Mouse (Mus musculus) small intestine, adult 2 months (tissue): ENCODE results near the gene Rpa2. TPM values are rescaled to one million over a fixed set of nuclear protein-coding genes. Genes with fewer than 3 reads are reported as not detected.
A peak's percentile ranks its signal among the peaks of the same experiment; 100 is the strongest.
"Not testable (repeated sequence)": the region's sequence is repeated elsewhere in the genome, so short reads cannot be mapped to it uniquely, and the experiment has no call there.

Experiments used
- H3K27ac ChIP-seq: fragments of 200-500 bp; 2 replicates; pipeline ENCODE4 v1.5.1; 2012; ENCODE audit warnings: low read depth, low read length, control low read depth, inconsistent platforms; ENCODE audit not compliant: insufficient read depth
- H3K27me3 ChIP-seq: fragments of 200-500 bp; 2 replicates; pipeline ENCODE4 v1.6.1; 2012; ENCODE audit warnings: mild to moderate bottlenecking, moderate library complexity, low read length, inconsistent platforms; ENCODE audit not compliant: control insufficient read depth, insufficient read depth
- H3K36me3 ChIP-seq: fragments of 200-500 bp; 2 replicates; pipeline ENCODE4 v1.6.1; 2012; ENCODE audit warnings: mild to moderate bottlenecking, low read length, control low read depth, inconsistent platforms; ENCODE audit not compliant: control insufficient read depth, insufficient read depth
- H3K4me1 ChIP-seq: fragments of 200-500 bp; 2 replicates; pipeline ENCODE4 v1.6.1; 2012; ENCODE audit warnings: low read length, inconsistent platforms, mixed read lengths; ENCODE audit not compliant: control insufficient read depth, insufficient read depth, insufficient read length
- H3K4me3 ChIP-seq: fragments of 200-500 bp; 2 replicates; pipeline ENCODE4 v1.5.1; 2012; ENCODE audit warnings: low read depth, mild to moderate bottlenecking, control low read depth, inconsistent platforms, low read length, moderate library complexity
- CTCF ChIP-seq: fragments of 200-500 bp; IDR thresholded peaks from 2 replicates; pipeline ENCODE4 v1.5.1; 2012; ENCODE audit warnings: low read depth, mild to moderate bottlenecking, control low read depth, inconsistent platforms, low read length, moderate library complexity, mixed read lengths; ENCODE audit not compliant: insufficient replicate concordance, insufficient read length; ENCODE audit errors: extremely low read depth
- POLR2A ChIP-seq: fragments of 200-500 bp; IDR thresholded peaks from 2 replicates; pipeline ENCODE4 v1.6.1; 2012; ENCODE audit warnings: low read depth, mild to moderate bottlenecking, control low read depth, inconsistent platforms, low read length, moderate library complexity
- WGBS: fragments of 180-500 bp; shearing (Covaris S2); methylation state at CpG from one replicate; pipeline ENCODE4 v1.1.7; 2018; 5-methylcytosine and 5-hydroxymethylcytosine counted together
- polyA plus RNA-seq: library from polyadenylated mRNA; depleted of rRNA; stranded (reverse); fragments of >200 nt; gene quantifications from 2 replicates; pipeline ENCODE4 v1.2.3, GENCODE M21; 2012

Rpa2 gene
- polyA plus RNA-seq, 1 experiment = 8.7 TPM

GRCm38 (mm10) chr4:132763125-132763524 is 5.0 kb upstream of the Rpa2 start:
- H3K36me3 ChIP-seq, H3K4me3 ChIP-seq, H3K27me3 ChIP-seq: not testable (repeated sequence)
- peak; percentile 37; the same call in 1 of the 2 replicates for TF ChIP-seq CTCF
- 81% methylated on average over 3 of the region's 3 CpGs for WGBS
- peaks cover 21% of the 10 kb centered on the region for H3K4me1 ChIP-seq
- peak overlapping the region; percentile 80 for H3K27ac ChIP-seq

- H3K4me1 ChIP-seq = no peaks in the 10 kb centered on the region
- peaks cover 45% of the 10 kb centered on the region for H3K36me3 ChIP-seq
These were observed 3.6 kb downstream of the Rpa2 start for GRCm38 (mm10) chr4:132771776-132772175.

DNA sequence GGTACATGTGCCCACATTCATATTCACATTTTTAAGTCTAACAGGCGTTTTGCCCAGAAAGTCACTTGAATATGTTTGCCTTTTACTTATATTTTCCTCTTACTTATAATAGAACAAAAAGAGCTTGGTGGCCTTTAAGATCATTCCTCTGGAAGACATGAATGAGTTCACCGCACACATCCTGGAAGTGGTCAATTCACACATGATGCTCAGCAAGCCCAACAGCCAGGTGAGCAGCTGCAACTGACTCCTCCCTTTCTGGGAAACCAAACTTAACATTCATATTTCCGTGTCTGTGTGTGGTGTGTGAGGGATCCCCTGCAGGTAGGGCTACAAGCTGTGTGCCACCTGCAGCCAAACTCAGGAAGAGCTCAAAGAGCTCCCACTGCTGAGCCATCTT is 6.8 kb downstream of the Rpa2 start:
- peaks cover 62% of the 10 kb centered on the region for H3K36me3 ChIP-seq

More at GRCm38 (mm10) chr4:132771776-132772175, 3.6 kb downstream of the Rpa2 start:
- Histone ChIP-seq H3K4me3 (no peak overlapping the region), H3K27ac (no peak overlapping the region), H3K27me3 (no peaks in the 10 kb centered on the region)
- no peak for TF ChIP-seq POLR2A
- no peak for TF ChIP-seq CTCF
- WGBS = 88% methylated on average over 9 of the region's 9 CpGs

GRCm38 (mm10) chr4:132776764-132777163 is 8.6 kb downstream of the Rpa2 start:
- Histone ChIP-seq H3K4me3 (no peak overlapping the region), H3K36me3 (peaks cover 54% of the 10 kb centered on the region), H3K27ac (no peak overlapping the region), H3K27me3 (no peaks in the 10 kb centered on the region), H3K4me1 (peaks cover 8% of the 10 kb centered on the region; the same call in 1 of the 2 replicates)
- TF ChIP-seq CTCF = peak; percentile 60; the same call in 1 of the 2 replicates
- TF ChIP-seq POLR2A = no peak
- WGBS = 77% methylated on average over 5 of the region's 5 CpGs

More for the DNA sequence above, 6.8 kb downstream of the Rpa2 start:
- 68% methylated on average over 3 of the region's 3 CpGs for WGBS
- Histone ChIP-seq H3K27ac (no peak overlapping the region), H3K4me3 (no peak overlapping the region), H3K27me3 (no peaks in the 10 kb centered on the region), H3K4me1 (0 out of 2 replicates have a peak, but pooled peaks cover 2% of the 10 kb centered on the region)
- TF ChIP-seq POLR2A (no peak), CTCF (no peak)

DNA sequence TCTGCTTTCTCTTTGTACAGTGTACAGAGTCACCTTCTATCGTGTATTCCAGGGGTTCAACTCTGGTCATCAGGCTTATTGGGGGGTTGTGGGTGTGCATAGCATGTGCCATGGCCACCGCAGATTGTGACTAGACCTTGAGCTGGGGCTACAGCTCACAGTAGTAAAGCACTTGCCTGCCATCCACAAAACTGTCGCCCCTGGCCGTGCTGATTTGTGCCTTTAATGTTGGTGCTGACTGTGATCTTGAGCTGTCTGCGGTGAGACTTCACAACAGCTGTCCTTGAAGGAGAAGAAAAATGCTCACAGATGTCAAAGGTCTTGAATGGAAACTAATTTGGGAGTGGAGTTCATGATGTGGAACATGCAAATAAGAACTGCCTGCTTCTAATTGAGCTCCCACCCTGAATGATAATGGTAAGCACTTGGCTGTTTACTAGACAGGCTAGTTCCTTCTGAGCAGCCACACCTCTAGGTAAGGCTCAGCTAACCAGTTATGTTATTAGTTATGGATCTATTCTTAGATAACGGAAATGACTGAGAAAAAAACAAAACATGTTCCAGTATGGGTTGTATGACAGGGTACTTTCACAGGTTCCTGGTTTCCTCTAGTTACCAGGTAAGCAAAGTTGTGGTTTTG is 10.6 kb downstream of the Rpa2 start:
- Histone ChIP-seq H3K4me3 (no peak overlapping the region), H3K27ac (no peak overlapping the region), H3K36me3 (peaks cover 43% of the 10 kb centered on the region), H3K27me3 (no peaks in the 10 kb centered on the region), H3K4me1 (peaks cover 8% of the 10 kb centered on the region; the same call in 1 of the 2 replicates)
- WGBS = 90% methylated on average over 6 of the region's 6 CpGs
- no peak for TF ChIP-seq POLR2A
- no peak for TF ChIP-seq CTCF

DNA sequence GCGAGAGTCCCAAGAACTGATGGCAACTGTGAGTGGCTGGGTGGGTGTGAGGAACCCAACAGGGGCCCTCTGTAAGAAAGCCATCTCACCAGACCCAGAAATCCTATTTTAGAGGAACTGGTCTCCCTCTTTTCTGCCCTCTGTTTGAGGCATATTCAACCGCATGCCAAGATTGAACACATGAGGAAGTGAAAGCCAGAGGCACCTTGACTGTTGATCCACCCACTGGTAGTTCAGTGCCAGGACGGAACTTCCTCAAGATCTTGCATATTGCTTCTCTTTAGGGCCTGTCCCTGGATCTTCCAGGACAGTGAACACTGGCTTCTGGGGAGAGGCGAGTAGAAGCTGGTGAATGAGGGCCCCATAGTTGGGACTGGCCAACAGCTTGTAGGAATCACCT is 12.2 kb downstream of the Rpa2 start:
- no peaks in the 10 kb centered on the region for H3K27me3 ChIP-seq
- peaks cover 29% of the 10 kb centered on the region for H3K36me3 ChIP-seq
- TF ChIP-seq POLR2A = no peak
- no peak for TF ChIP-seq CTCF
- no peak overlapping the region for H3K4me3 ChIP-seq
- peaks cover 8% of the 10 kb centered on the region; the same call in 1 of the 2 replicates for H3K4me1 ChIP-seq
- peak overlapping the region; percentile 20; the same call in 1 of the 2 replicates for H3K27ac ChIP-seq
- WGBS = 44% methylated on average over 4 of the region's 4 CpGs

GRCm38 (mm10) chr4:132783732-132784131 is 15.6 kb downstream of the Rpa2 start:
- WGBS = 60% methylated on average over 2 of the region's 2 CpGs
- peaks cover under 1% of the 10 kb centered on the region; the same call in 1 of the 2 replicates for H3K36me3 ChIP-seq
- peaks cover 8% of the 10 kb centered on the region; the same call in 1 of the 2 replicates for H3K4me1 ChIP-seq
- no peak overlapping the region for H3K27ac ChIP-seq
- no peaks in the 10 kb centered on the region for H3K27me3 ChIP-seq
- TF ChIP-seq POLR2A (no peak), CTCF (no peak)
- H3K4me3 ChIP-seq = no peak overlapping the region
